Mouse (Mus musculus) G1E (cell line): Measurements from ENCODE around the gene Cux1.

Source experiments
- CTCF ChIP-seq: IDR thresholded peaks from 2 replicates; pipeline ENCODE4 v1.5.1; 2012; ENCODE audit warnings: low read depth, low read length, inconsistent platforms, mixed read lengths
- GATA2 ChIP-seq: IDR thresholded peaks from 2 replicates; pipeline ENCODE4 v1.6.1; 2012; ENCODE audit warnings: low read depth, low read length, inconsistent platforms, borderline replicate concordance
- POLR2AphosphoS5 ChIP-seq: IDR thresholded peaks from 2 replicates; pipeline ENCODE4 v1.6.1; 2012; ENCODE audit warnings: low read depth, low read length, inconsistent platforms; ENCODE audit not compliant: insufficient replicate concordance

DNA sequence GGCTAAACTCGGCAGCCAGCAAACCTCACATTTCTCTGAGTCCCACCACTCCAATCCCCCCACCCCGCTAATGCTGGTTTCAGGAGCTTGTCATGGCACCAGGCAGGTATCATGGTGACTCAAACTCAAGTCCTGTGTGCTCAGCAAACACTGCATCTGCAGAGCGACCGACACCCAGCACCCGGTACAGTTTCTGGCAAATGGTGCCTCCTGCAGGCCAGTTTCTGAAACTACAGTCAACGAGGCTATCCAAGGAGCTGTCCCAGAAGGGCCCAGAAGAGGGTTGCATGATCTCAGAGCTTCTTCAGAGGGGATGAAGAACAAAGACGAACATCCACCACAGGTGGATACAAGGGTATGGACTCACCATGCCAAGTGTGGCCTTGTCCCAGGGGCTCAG, 316.3 kb downstream of the Cux1 start:
- TF ChIP-seq GATA2 (no peak), CTCF (no peak), POLR2AphosphoS5 (no peak)
